Mouse (Mus musculus) liver, embryonic 14.5 days (tissue): Measurements from ENCODE around the gene Emc3. TPM values are rescaled to one million over a fixed set of nuclear protein-coding genes. Genes with fewer than 3 reads are reported as not detected.

ENCODE experiments used
- ATAC-seq: fragments of 200-750 bp; cut with Nextera tagmentation; 2 replicates; pipeline ENCODE4 v1.8.0; 2017; ENCODE audit warnings: moderate number of reproducible peaks, mild to moderate bottlenecking, moderate library complexity; ENCODE audit not compliant: insufficient read depth
- DNase-seq, 3 experiments: peaks; one replicate each; pipeline ENCODE4 v3.0.0-alpha.2; 2012 to 2013; ENCODE audit warnings: low read depth in 3 of 3, low spot score in 3 of 3
- H3K27ac ChIP-seq: fragments of 300-500 bp; sonication (generic); 2 replicates; pipeline ENCODE4 v1.5.1; 2014; ENCODE audit warnings: moderate library complexity, mild to moderate bottlenecking, control low read depth, inconsistent platforms
- H3K27me3 ChIP-seq: fragments of 300-500 bp; sonication (generic); 2 replicates; pipeline ENCODE4 v1.6.1; 2014; ENCODE audit warnings: mild to moderate bottlenecking, low read length, moderate library complexity; ENCODE audit not compliant: control insufficient read depth, insufficient read depth
- H3K36me3 ChIP-seq: fragments of 300-500 bp; sonication (generic); replicated peaks from 2 replicates; pipeline ENCODE4 v1.6.1; 2014; ENCODE audit warnings: low read depth; ENCODE audit not compliant: control insufficient read depth, insufficient read depth
- H3K4me1 ChIP-seq, 2 experiments: fragments of 200-500 bp in 1 of 2; fragments of 300-500 bp in 1 of 2; sonication (generic) in 1 of 2; replicated peaks; 2 replicates each; pipeline ENCODE4 v1.6.1; 2012 to 2014; ENCODE audit warnings: antibody characterized with exemption in 1 of 2, inconsistent platforms in 1 of 2, low read length in 1 of 2; ENCODE audit not compliant: control insufficient read depth in 2 of 2, insufficient read depth in 2 of 2
- H3K4me2 ChIP-seq: fragments of 300-500 bp; sonication (generic); 2 replicates; pipeline ENCODE4 v1.6.1; 2014; ENCODE audit warnings: low read depth, mild to moderate bottlenecking, control low read depth, moderate library complexity
- H3K4me3 ChIP-seq, 2 experiments: fragments of 200-500 bp in 1 of 2; fragments of 300-500 bp in 1 of 2; sonication (generic) in 1 of 2; 2 replicates each; pipeline ENCODE4 v1.5.1; 2012 to 2014; ENCODE audit warnings: low read depth in 2 of 2, low read length in 2 of 2, mild to moderate bottlenecking in 2 of 2, control low read depth in 1 of 2, inconsistent platforms in 1 of 2, moderate library complexity in 1 of 2; ENCODE audit not compliant: insufficient read depth in 1 of 2
- H3K9ac ChIP-seq: fragments of 300-500 bp; sonication (generic); replicated peaks from 2 replicates; pipeline ENCODE4 v1.6.1; 2014; ENCODE audit warnings: mild to moderate bottlenecking, control low read depth, moderate library complexity
- H3K9me3 ChIP-seq: fragments of 300-500 bp; sonication (generic); 2 replicates; pipeline ENCODE4 v1.6.1; 2016; ENCODE audit warnings: low read length, mixed read lengths; ENCODE audit not compliant: control insufficient read depth
- CTCF ChIP-seq: IDR thresholded peaks from 2 replicates; pipeline ENCODE4 v1.5.1; 2016; ENCODE audit warnings: antibody characterized with exemption, low read depth, control low read depth
- EP300 ChIP-seq: IDR thresholded peaks from 2 replicates; pipeline ENCODE4 v1.6.1; 2016; ENCODE audit warnings: antibody characterized with exemption, low read depth
- WGBS: fragments of 180-500 bp; shearing (Covaris S2); extraction: QIAGEN DNeasy Blood & Tissue Kit; methylation state at CpG from one replicate; pipeline ENCODE4 v1.1.7; 2014; ENCODE audit not compliant: insufficient replicate concordance; 5-methylcytosine and 5-hydroxymethylcytosine counted together
- polyA plus RNA-seq, 2 experiments: library from polyadenylated mRNA; depleted of rRNA in 1 of 2; stranded (reverse) in 1 of 2; unstranded in 1 of 2; fragments of >200 nt; fragmentation: Nextera tagmentation in 1 of 2; extraction: Ambion mirVana in 1 of 2; gene quantifications; 2 replicates each; pipeline versions ENCODE4 v1.2.1 to v1.2.3; 2012 to 2014

Emc3 gene
- polyA plus RNA-seq, 2 experiments, result 20.7 to 41.5 TPM

- WGBS, result 66% methylated on average over 1 of the region's 1 CpGs
- ATAC-seq, result no peak
- Histone ChIP-seq H3K4me2 (no peak overlapping the region), H3K36me3 (peaks cover 37% of the 10 kb centered on the region), H3K4me3 (no peak overlapping the region), H3K9me3 (no peaks in the 10 kb centered on the region), H3K4me1 (no peaks in the 10 kb centered on the region), H3K9ac (no peak overlapping the region), H3K27me3 (no peaks in the 10 kb centered on the region), H3K27ac (no peak overlapping the region)
- no peak for DNase-seq
- TF ChIP-seq CTCF, result no peak
- no peak for TF ChIP-seq EP300
Measured at GRCm38 (mm10) chr6:113522310-113522709, 9.1 kb downstream of the Emc3 start.

DNA sequence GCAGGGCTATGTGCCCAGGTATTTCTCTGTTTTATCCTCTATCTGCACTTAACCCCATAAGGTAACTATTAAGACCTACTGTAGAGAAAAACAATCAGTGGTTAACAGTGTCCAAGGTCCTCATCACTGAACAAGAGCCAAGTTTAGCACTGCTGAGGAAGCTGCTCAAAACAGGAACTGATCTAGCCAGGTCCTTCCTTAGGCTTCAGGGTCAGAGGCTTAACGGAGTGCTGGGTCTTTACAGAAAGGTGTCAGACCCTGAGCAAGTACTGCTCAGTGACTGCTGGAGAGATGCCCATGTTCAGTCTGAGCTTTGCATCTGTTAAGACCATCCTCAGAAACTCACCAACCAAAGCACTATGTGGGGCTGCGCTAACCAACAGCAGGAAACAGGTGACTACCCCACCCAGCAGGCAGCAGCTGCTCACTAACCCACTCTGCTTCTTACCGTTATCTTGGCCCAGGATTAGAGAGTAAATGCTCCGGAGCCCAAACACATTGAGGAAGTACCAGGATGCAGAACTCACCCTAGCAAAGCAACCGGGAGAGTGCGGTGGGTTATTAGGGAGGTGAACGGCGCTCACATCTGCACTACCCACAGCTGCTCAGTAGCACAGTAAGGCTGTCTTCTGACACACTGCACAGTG, 13.9 kb downstream of the Emc3 start:
- ATAC-seq (no peak), DNase-seq (no peak)

DNA sequence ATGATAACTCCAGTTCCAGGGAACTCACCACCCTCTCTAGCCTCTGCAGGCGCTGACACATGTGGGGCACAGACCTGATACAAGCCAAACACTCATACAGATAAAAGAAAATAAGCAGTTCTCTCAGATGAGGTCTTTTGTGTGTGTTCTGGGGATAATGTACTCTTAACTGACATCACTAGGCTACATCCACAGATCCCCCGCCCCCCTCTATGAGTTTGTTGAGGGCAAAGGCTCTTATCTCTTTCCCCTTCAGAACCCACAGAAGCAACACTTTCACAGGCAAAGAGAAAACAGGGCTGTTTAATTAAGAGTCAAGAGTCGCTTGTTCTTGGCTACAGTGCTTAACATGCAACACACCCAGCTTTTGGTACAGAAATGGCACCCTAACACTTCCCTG, 16.9 kb downstream of the Emc3 start:
- Histone ChIP-seq H3K4me1 (no peaks in the 10 kb centered on the region), H3K9me3 (no peaks in the 10 kb centered on the region)

More for the DNA sequence above, 13.9 kb downstream of the Emc3 start:
- Histone ChIP-seq H3K36me3 (peaks cover 61% of the 10 kb centered on the region), H3K27ac (no peak overlapping the region), H3K4me2 (no peak overlapping the region), H3K27me3 (no peaks in the 10 kb centered on the region), H3K9ac (no peak overlapping the region), H3K4me1 (no peaks in the 10 kb centered on the region), H3K9me3 (no peaks in the 10 kb centered on the region), H3K4me3 (no peak overlapping the region)
- WGBS, result 38% methylated on average over 8 of the region's 8 CpGs
- no peak for TF ChIP-seq CTCF
- TF ChIP-seq EP300, result no peak

GRCm38 (mm10) chr6:113513944-113514343, 17.5 kb downstream of the Emc3 start:
- H3K4me3 ChIP-seq, result no peak overlapping the region
- H3K36me3 ChIP-seq, result peaks cover 38% of the 10 kb centered on the region
- no peak overlapping the region for H3K9ac ChIP-seq
- TF ChIP-seq EP300 (no peak), CTCF (no peak)
- no peaks in the 10 kb centered on the region for H3K4me1 ChIP-seq
- no peak overlapping the region for H3K4me2 ChIP-seq
- no peak overlapping the region for H3K27ac ChIP-seq
- DNase-seq (no peak), ATAC-seq (no peak)
- no peaks in the 10 kb centered on the region for H3K9me3 ChIP-seq
- WGBS, result 89% methylated on average over 6 of the region's 6 CpGs
- H3K27me3 ChIP-seq, result no peaks in the 10 kb centered on the region

More for the DNA sequence above, 16.9 kb downstream of the Emc3 start:
- no peak overlapping the region for H3K9ac ChIP-seq
- peaks cover 45% of the 10 kb centered on the region for H3K36me3 ChIP-seq
- WGBS, result 54% methylated on average over 3 of the region's 3 CpGs
- H3K4me3 ChIP-seq, result no peak overlapping the region
- DNase-seq, result no peak
- TF ChIP-seq EP300, result no peak
- TF ChIP-seq CTCF, result no peak
- no peak for ATAC-seq
- H3K27me3 ChIP-seq, result no peaks in the 10 kb centered on the region
- H3K27ac ChIP-seq, result no peak overlapping the region
- H3K4me2 ChIP-seq, result no peak overlapping the region

DNA sequence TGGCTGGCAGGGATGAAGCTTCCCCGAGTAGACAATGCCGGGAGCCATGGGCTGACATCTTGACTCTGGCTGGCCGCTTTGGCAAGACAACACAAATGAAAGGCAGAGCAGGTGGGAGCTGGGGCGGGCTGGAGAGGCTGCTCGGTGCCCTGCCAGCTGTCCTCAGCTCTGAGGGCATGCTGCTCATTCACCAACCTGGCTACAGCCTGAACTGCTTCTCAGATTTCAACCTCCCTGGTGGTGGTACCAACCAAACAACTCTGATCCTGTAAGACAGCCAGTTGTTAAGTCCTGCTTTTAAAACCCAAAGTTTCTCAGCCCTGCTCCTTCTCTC, 22.5 kb downstream of the Emc3 start:
- H3K27ac ChIP-seq, result no peak overlapping the region
- H3K4me3 ChIP-seq, result no peak overlapping the region
- H3K27me3 ChIP-seq, result no peaks in the 10 kb centered on the region
- ATAC-seq (no peak), DNase-seq (no peak)
- H3K4me1 ChIP-seq, result no peaks in the 10 kb centered on the region
- H3K9ac ChIP-seq, result no peak overlapping the region
- no peaks in the 10 kb centered on the region for H3K36me3 ChIP-seq
- TF ChIP-seq EP300 (no peak), CTCF (no peak)
- no peak overlapping the region for H3K4me2 ChIP-seq
- WGBS, result 53% methylated on average over 5 of the region's 5 CpGs
- no peaks in the 10 kb centered on the region for H3K9me3 ChIP-seq
